Mouse (Mus musculus): ENCODE data around the gene Naaladl1.
A peak's percentile ranks its signal among the peaks of the same experiment; 100 is the strongest.

Naaladl1 gene

DNA sequence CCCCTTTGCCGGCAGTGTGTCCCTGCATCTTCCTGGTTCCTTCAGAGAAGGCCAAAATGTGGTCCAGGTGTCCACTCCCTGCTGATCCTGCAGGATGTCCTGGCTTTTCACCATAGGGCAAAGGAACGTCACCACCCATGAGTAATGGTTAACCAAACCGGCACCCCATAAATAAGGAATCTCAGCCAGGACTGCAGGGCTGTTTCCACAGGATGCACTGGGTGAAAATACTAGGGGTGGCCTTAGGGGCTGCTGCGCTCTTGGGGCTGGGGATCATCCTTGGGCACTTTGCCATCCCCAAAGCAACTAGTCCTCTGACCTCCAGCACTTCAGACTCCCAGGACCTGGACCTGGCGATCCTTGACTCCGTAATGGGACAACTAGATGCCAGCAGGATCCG lies at the start of gene Naaladl1:
Naaladl1 (plus strand) TSS at position 197 of the 400 bp plus-strand sequence.
- no peak for DNase-seq

DNA sequence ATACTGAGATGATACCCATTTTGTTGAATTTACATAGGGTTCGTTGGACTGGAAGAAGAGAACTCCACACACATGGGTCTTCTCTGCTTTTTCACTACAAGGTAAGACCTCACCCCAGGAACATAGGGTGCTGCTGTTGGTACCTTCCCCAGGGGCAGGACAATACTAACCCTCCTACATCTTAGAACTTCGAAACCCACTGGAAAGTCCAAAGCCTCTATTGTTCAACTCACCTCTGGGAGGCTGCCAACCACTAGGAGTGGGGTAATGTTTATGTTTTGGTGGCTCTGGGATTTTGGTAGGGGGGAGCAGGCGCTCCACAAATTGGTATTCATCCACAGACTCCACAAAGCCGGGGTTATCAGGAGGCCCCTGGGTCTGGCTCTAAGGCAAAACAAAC lies 48.9 kb upstream of the Naaladl1 start:
- DNase-seq: peak; percentile 90

- DNase-seq: peak; percentile 100
These were observed 48.1 kb upstream of the Naaladl1 start, which contains the start of the genes Mrpl49 and Fau for GRCm38 (mm10) chr19:6057313-6058096. TSS of gene Mrpl49 (minus strand) at chr19:6057785. TSS of gene Fau (plus strand) at chr19:6057844.

DNA sequence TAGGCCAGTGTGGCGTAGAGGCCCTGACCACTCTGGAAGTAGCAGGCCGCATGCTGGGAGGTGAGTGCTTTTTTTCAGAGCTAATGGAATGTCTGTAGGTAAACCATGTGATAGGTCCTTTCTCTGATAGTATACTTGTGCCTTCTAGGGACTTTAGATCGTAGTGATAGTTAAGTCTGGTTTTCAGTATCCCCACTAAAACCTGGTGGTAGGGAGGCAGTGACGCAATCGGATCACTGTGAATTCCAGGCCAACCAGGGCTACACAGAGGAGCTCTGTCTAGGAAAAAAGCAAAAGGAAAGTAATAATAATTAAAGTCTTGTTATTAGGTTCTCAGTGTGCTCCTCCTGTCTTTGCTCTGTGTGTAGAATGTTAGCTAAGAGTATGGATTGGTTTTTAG lies 47.1 kb upstream of the Naaladl1 start:
- DNase-seq: peak; percentile 90

DNA sequence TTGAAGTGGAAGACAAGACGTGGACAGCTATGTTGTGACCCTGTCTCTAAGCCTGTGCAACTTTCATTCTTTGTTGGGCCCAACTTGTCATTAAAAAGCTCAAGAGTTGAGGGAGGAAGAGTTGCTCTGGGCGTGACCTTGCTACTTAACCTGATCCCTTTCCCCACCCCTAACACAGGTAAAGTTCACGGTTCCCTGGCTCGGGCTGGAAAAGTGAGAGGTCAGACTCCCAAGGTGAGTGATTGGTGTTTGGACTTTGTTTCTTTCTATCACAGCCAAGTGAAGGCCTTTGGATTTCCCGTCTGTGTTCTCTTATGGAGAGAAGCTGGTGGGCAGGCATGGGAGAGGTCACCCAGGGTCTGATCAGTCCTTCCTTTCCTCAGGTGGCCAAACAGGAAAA lies 46.6 kb upstream of the Naaladl1 start:
- DNase-seq: peak; percentile 92

DNA sequence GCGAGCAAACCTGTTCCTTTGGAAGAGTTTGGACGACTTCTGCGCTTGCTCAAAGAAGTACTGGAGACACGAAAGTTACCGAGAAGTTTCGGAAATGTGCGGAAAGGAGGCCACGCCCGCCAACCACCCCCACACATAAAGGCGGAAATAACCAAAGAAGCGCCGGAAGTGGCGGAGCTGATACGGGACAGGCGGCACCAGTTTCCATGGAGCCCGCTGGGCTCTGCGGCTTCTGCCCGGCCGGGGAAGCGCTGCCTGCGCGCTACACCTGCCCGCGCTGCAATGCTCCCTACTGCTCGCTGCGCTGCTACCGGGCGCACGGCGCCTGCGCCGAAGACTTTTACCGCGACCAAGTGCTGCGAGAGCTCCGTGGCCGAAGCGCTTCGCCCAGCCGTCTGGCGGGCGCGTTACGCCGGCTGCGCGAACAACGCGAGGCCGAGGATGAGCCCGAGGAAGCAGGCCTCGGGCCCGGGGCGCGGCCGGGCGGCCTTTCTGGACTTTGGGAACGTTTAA lies 44.5 kb upstream of the Naaladl1 start, which contains the start of gene Znhit2:
Znhit2 (plus strand) TSS at position 172 of the 513 bp plus-strand sequence.
- peak; percentile 99 for DNase-seq

- peak; percentile 96 for DNase-seq
These were observed 43.8 kb upstream of the Naaladl1 start for GRCm38 (mm10) chr19:6061641-6062302.

DNA sequence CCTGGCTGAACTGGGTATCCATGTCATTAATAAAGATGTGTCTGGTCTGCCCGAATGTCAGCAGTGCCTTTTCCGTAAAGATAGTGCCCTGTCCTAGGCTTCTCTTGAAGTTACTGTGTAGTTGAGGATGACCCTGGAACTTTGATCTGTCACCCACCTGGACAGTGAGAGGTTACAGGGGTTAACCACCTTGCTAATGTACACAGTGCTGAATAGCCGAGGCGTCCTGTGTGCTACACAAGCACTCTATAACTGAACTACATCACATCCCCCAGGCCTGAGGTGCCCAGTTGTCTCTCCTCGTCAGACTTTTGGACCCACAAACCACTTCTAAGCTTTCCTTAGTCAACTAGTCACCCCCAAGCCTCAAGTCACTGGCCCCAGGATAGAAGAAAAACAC lies 43.2 kb upstream of the Naaladl1 start:
- DNase-seq: peak; percentile 90

DNA sequence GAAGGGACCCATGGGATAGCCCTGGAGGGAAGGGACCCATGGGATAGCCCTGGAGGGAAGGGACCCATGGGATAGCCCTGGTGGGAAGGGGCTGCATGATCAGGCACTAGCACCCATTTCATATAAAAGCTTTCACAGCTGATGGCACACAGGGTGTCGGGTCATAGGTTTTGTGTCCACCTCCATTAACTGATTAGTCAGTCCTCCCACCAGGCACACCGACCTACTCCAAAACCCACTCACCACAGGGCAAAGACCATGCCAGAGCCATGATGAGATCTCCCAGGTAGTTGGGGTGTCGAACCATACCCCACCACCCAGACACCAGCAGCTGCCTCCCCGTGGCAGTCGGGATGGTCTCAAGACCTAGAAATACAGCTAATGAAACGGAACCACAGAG lies 42.5 kb upstream of the Naaladl1 start:
- DNase-seq: peak; percentile 92

DNA sequence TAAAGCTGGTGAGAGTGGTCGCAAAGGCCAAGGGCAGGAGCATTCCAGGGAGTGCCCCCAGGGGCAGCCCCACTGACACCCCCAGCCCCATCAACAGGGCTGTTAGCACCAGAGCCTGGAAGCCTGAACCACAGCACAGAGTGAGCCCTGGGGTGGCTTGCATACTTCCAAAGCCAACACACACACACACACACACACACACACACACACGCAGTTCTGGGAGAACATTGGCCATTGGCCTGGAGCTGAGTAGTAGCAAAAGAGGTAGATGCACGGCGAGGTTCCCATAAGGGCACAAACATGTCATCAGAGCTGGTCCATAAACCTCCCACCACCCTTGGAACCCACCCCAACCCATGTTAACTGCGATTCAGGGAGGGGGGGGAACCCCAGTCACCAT lies 39.0 kb upstream of the Naaladl1 start:
- no peak for DNase-seq

DNA sequence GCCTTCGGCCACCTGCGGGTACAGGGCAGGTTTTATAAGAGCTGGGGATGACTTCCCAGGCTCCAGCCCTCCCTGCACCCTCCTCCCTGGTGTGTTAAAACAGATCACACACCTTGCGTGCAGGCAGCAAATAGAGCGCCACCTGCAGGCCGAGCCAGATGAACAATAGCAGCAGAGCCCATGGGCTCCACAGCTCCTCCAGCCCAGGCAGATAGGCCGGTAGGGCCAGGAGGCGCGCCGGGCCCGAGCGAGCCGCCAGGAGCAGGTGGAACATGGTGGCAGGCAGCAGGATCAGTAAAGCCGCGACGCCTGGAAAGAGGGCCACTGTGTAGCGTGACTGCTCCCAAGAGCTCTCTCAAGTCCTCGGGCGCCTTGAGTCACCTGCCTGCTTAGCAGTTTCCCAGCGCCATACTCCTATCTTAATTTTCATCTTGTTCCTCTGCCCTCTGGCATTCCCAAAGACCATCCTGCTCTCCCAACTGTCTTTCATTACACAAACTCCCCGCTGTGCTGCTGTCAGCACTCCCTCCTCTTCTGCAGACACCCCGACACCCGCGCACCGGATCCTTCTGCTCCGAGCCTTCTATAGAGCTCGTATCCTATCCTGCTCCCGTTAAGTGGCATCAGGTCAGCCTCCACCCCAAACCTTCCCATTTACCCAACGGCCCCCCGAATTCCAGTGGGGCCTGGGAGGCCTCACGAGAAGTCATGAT lies 38.4 kb upstream of the Naaladl1 start:
- peak; percentile 96 for DNase-seq

DNA sequence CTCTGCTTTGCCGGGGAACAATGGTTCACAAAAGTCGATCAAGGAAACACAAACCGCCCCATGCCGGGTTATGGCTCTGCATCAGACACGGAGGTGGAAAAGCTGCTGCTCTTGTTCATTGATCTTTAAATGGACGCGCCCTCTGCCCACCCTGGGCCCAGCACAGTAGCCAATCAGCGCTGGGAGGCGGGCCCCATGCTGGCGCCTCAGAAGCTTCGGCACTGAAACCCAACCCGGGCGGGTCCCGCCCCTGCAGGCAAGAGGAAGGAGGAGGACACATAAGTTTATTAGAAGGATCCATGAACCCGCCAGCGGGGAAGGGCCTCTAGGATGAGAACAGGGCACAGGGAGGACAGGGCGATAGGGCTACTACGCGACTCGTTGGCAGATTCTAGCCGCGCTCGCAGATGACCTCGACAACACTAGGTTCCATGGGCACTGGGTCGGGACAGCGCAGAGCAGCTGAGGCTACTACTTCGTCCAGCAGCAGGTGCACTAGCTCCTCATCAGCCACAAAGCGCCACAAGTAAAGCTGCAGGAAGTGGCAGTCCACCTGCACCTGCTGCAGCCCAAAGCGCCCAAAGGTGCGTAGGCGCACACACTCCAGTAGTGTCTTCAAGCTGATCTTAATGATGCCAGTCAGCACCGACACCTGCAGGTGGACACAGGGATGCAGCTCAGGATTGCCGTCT lies 37.7 kb upstream of the Naaladl1 start, which contains the start of gene Tm7sf2:
Tm7sf2 (minus strand) TSS at position 650 of the 692 bp plus-strand sequence.
- DNase-seq: peak; percentile 99

DNA sequence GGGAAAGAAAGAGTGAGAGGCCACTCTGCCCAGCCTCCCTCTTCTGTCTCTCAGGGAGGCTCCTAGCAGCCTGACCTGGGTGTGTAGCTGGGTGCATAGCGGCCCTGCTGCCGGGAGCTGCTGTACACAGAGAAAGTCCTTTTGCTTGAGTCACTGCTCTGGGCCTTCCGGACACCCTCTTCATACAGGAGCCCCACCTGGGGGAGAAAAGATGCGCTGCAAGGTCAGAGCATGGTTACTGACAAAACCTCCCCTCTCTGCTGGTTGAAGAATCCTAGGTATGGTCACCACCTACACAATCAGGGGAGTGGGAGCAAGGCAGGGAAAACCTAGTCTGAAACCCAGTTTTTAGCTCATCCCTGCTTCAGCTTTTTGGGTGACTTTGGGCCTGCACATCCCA lies 36.6 kb upstream of the Naaladl1 start:
- no peak for DNase-seq

- DNase-seq: peak; percentile 91
These were observed 35.7 kb upstream of the Naaladl1 start for GRCm38 (mm10) chr19:6069851-6070250.

GRCm38 (mm10) chr19:6070571-6071250 lies 34.9 kb upstream of the Naaladl1 start:
- DNase-seq: no peak

GRCm38 (mm10) chr19:6071261-6071660 lies 34.3 kb upstream of the Naaladl1 start:
- DNase-seq: peak; percentile 92

DNA sequence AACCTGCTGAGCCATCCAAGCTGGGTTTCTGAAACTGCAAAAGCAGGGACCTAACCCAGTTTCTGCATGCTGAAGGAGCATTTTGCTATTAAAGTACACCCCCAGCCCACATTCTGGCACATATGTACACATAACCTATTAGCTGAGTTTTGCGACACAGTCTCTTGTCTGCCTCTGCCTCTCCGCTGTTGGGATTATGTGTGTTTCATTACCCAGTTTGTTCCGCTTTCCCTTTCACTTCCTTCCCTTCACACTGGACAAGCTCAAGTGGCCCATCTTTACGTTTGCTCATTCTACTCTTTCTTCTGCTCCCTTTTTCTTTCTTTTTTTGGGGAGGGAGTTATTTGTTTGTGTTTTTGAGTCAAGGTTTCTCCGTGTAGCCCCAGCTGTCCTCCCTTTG lies 31.7 kb upstream of the Naaladl1 start:
- no peak for DNase-seq

DNA sequence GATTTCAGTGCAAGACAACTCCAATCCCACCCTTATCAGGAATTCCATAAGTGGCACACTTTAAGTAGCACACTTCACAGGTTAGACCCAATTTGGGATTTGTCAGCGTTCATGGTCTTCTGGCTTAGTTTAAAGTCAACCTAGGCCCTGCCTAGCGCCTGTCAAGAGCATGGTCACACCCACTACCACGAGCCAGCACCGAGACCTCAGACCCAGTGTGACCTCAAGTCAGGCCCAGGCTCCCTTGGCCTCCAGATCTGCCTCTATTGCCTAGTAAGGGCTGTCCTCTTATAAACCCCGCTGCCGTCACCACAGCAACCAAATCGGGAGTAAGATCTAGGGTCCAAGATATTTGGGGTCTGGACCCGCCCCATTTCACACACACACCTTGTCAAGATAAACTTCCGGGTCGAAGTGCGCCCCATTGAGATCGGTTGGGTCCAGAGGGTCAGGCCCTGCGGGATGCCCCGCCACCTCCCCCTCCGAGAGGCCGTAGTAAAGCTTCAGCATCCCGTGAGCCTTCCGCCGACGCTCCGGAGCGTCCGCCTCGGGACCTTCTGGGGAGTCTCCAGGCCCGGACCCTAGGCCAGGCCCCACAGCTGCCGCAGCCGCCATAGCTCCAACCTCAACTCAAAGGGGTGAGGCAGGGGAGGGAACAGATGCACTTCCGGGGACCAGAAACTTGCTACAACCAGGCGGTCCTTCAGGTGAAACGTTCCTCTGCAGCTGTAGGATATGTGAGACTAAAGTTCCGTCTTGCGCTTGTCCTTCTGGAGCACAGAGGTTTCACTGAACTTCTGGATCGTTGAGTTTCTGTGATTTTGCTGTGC lies 28.8 kb upstream of the Naaladl1 start, which contains the start of gene Vps51:
Vps51 (minus strand) TSS at position 668 of the 830 bp plus-strand sequence.
- peak; percentile 99 for DNase-seq

DNA sequence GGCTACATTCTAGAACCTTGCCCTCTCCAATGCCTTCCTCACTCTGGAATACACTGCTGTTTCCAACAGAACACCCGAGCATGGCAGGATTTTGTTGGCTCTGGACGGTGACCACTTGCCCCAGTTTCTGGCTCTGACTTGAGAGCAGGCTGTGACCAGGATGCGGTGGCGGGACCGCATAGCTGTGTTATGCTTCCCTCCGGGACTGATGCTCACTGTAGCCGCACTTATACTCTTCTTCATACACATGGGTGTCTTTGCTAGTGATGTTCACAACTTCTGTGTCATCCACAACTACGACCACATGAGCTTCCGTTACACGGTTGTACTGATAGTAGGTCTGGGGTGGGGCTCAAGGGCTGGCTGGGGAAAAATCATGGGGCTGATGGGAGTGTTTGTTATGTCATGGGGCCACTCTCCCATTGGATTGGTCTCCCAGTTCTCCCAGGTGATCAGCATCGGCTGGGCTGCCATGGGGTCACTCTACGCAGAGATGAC lies 25.6 kb upstream of the Naaladl1 start, which contains the start of gene Tmem262:
Tmem262 (plus strand) TSS at position 51 of the 498 bp plus-strand sequence.
- DNase-seq: peak; percentile 90

DNA sequence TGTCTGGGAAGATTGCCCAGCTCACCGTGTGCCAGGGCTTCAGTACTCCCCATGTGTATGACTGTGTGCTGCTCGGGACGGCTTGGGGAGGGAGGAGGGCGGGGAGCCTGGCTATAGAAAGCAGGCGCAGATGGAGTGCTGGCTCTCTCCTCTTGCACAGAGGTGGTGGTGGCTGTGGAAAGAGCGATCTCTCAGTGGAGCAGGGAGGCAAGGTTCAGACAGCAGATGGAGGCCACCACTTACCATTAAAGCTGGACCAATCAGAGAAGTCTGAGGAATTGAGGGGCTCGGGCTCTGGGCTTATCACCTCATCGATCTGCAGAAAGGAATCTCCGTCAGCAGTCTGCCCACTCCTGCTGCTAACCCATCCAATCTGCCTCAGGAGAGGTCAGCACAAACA lies 23.4 kb upstream of the Naaladl1 start, which contains the start of gene Gm28374:
Gm28374 (minus strand) TSS at position 101 of the 400 bp plus-strand sequence.
- peak; percentile 89 for DNase-seq
